Mouse (Mus musculus): Measurements from ENCODE around the gene Cacna1b.

The Cacna1b gene

GRCm38 (mm10) chr2:24717963-24718362, 45.0 kb downstream of the Cacna1b start:
- no peak for DNase-seq

GRCm38 (mm10) chr2:24717461-24717860, 45.5 kb downstream of the Cacna1b start:
- no peak for DNase-seq

- DNase-seq: no peak
Observed at GRCm38 (mm10) chr2:24705929-24706328, 57.0 kb downstream of the Cacna1b start.

GRCm38 (mm10) chr2:24702208-24702957, 60.6 kb downstream of the Cacna1b start:
- no peak for DNase-seq

GRCm38 (mm10) chr2:24697281-24697980, 65.5 kb downstream of the Cacna1b start:
- DNase-seq: no peak

- no peak for DNase-seq
Observed at GRCm38 (mm10) chr2:24692371-24692770, 70.6 kb downstream of the Cacna1b start.

- DNase-seq: no peak
Observed at GRCm38 (mm10) chr2:24690356-24690755, 72.6 kb downstream of the Cacna1b start.

GRCm38 (mm10) chr2:24685347-24685746, 77.6 kb downstream of the Cacna1b start:
- no peak for DNase-seq

- DNase-seq: no peak
Observed at GRCm38 (mm10) chr2:24684796-24685195, 78.2 kb downstream of the Cacna1b start.

- DNase-seq: no peak
Observed at GRCm38 (mm10) chr2:24683266-24683665, 79.7 kb downstream of the Cacna1b start.

GRCm38 (mm10) chr2:24680731-24681130, 82.2 kb downstream of the Cacna1b start:
- no peak for DNase-seq

GRCm38 (mm10) chr2:24680176-24680575, 82.8 kb downstream of the Cacna1b start:
- no peak for DNase-seq

- peak; percentile 47 to 53 for DNase-seq
Observed at GRCm38 (mm10) chr2:24679012-24679651, 83.8 kb downstream of the Cacna1b start.

GRCm38 (mm10) chr2:24678538-24678937, 84.4 kb downstream of the Cacna1b start:
- DNase-seq: no peak

- no peak for DNase-seq
Observed at GRCm38 (mm10) chr2:24678110-24678509, 84.8 kb downstream of the Cacna1b start.

- DNase-seq: no peak
Observed at GRCm38 (mm10) chr2:24677629-24678028, 85.3 kb downstream of the Cacna1b start.

GRCm38 (mm10) chr2:24674432-24675006, 88.4 kb downstream of the Cacna1b start:
- no peak for DNase-seq

GRCm38 (mm10) chr2:24668598-24668997, 94.4 kb downstream of the Cacna1b start:
- no peak for DNase-seq

- no peak for DNase-seq
Observed at GRCm38 (mm10) chr2:24664678-24665257, 98.2 kb downstream of the Cacna1b start.

GRCm38 (mm10) chr2:24659150-24659775, 103.7 kb downstream of the Cacna1b start:
- no peak for DNase-seq

GRCm38 (mm10) chr2:24648503-24648902, 114.4 kb downstream of the Cacna1b start:
- no peak for DNase-seq

- no peak for DNase-seq
Observed at GRCm38 (mm10) chr2:24646452-24647146, 116.4 kb downstream of the Cacna1b start.
